Mouse (Mus musculus) MEL (cell line): Measurements from ENCODE around the gene Gfra1.

ENCODE experiments used
- BHLHE40 ChIP-seq: IDR thresholded peaks from 2 replicates; pipeline ENCODE4 v1.6.1; 2012; ENCODE audit warnings: low read depth, mild to moderate bottlenecking, inconsistent platforms, low read length, improper control_type of control experiment, borderline replicate concordance
- CTCF ChIP-seq, 3 experiments: IDR thresholded peaks in 2 of 3; conservative IDR thresholded peaks in 1 of 3; 2 replicates each; pipeline ENCODE4 v1.5.1; 2011 to 2012; ENCODE audit warnings: low read length in 3 of 3, low read depth in 2 of 3, mild to moderate bottlenecking in 2 of 3, improper control_type of control experiment in 1 of 3, inconsistent platforms in 1 of 3, mixed read lengths in 1 of 3, moderate library complexity in 1 of 3; ENCODE audit not compliant: control insufficient read depth in 1 of 3, insufficient read depth in 1 of 3, poor library complexity in 1 of 3, severe bottlenecking in 1 of 3
- KAT2A ChIP-seq: conservative IDR thresholded peaks from 2 replicates; pipeline ENCODE4 v1.6.1; 2012; ENCODE audit warnings: low read depth, low read length, improper control_type of control experiment, inconsistent platforms
- POLR2A ChIP-seq, 2 experiments: IDR thresholded peaks; 2 replicates each; pipeline ENCODE4 v1.6.1; 2011 to 2012; ENCODE audit warnings: low read length in 2 of 2, mild to moderate bottlenecking in 2 of 2, control low read depth in 1 of 2, improper control_type of control experiment in 1 of 2, low read depth in 1 of 2, moderate library complexity in 1 of 2; ENCODE audit not compliant: control insufficient read depth in 1 of 2, insufficient read depth in 1 of 2, poor library complexity in 1 of 2
- POLR2AphosphoS2 ChIP-seq: IDR thresholded peaks from 2 replicates; pipeline ENCODE4 v1.6.1; 2011; ENCODE audit warnings: low read length, improper control_type of control experiment
- RCOR1 ChIP-seq: IDR thresholded peaks from 2 replicates; pipeline ENCODE4 v1.6.1; 2012; ENCODE audit warnings: low read depth, mild to moderate bottlenecking, inconsistent platforms, low read length, improper control_type of control experiment
- ZNF384 ChIP-seq: IDR thresholded peaks from 2 replicates; pipeline ENCODE4 v1.6.1; 2012; ENCODE audit warnings: low read depth, mild to moderate bottlenecking, inconsistent platforms, low read length, improper control_type of control experiment

DNA sequence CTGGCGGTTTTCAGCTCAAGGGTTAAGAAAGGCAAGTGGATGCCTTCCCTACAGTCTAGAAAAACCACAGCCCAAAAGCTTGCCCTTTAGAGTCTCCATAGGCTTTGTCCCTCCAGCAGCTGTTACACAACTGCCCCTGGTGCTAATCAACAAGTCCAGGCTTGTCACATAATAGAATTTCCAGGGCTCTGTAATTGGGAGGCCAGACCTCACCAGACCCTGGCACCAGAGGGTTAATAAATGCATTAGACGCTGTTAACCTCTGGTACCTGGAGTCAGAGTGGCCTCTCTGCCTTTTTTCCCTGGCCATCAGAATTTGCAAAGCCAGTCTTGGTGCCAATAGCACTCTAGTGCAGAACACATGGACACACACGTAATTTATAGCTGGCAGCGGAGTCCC lies 211.6 kb downstream of the Gfra1 start:
- TF ChIP-seq POLR2A (IDR thresholded peaks at IDR 0.05; ENCODE audit: control insufficient read depth in 1 of 2, insufficient read depth in 1 of 2, low read depth in 1 of 2, low read length in 2 of 2, poor library complexity in 1 of 2) (no peak), ZNF384 (no peak), CTCF (IDR thresholded peaks at IDR 0.05 in 2 of 3, conservative IDR thresholded peaks at IDR 0.05 in 1 of 3; ENCODE audit: control insufficient read depth in 1 of 3, insufficient read depth in 1 of 3, low read depth in 2 of 3, low read length in 3 of 3, poor library complexity in 1 of 3, severe bottlenecking in 1 of 3) (no peak), RCOR1 (no peak), KAT2A (no peak), POLR2AphosphoS2 (no peak), BHLHE40 (no peak)
